Mouse (Mus musculus) ovary, postnatal 36 days (tissue): ENCODE measurements around the gene Iqsec1.
A peak's percentile ranks its signal among the peaks of the same experiment; 100 is the strongest.

Source experiments
- DNase-seq: peaks from one replicate; pipeline ENCODE4 v3.0.0; 2022; ENCODE audit warnings: low spot score, mixed read lengths

Gene Iqsec1

DNA sequence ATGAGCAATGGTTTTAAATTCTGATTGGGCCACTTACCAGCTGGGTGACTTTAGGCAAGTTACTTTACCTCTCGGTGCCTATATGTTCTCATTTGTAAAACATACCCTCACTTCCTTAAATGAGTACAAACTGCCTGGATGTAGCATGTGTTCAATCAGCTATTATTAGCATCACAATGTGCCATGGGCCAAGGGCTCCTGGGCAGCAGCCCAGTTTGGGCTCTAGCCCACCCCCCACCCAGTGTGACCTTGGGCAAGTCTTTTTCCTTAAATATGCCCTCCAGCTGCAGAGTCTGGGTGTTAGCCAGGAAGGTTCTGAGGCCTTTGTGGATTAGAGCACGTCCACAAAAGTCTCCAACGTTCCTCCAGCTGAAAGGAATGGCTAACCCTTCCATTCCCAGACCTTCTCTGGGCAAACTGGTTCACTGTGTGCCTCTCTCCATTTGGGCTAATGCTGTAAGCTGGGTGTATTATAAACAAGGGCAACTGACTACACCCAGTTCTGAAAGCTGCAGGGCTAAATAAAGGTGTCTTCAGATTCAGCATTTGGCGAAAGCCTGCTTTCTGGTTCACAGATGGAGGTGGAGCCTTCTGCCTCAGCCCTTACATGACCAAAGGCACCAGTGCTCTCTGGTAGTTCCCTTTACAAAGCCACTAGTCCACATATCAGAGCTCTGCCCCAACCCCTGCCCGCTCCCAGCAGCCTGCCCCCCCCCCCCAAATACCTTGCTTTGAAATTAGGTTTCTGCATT, 101.3 kb downstream of the Iqsec1 start:
- DNase-seq = no peak

DNA sequence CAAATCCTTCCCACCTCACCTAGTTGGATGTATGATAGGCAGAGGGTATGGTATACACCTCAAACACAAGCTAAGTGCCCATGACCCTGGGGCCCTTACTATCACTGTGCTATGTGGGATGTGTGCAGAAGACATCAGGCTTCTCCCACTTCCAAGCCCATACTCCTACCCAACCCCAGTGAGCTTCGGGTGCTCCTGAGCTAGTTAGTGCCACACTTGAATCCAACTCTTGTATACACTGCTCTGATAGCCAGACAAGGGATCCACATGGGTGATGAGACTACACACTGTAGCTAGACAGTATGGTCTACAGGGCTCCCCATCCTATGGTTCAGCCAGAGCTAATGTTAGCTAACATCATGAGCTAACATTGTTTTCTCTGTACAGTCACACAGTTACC, 102.9 kb downstream of the Iqsec1 start:
- no peak for DNase-seq

DNA sequence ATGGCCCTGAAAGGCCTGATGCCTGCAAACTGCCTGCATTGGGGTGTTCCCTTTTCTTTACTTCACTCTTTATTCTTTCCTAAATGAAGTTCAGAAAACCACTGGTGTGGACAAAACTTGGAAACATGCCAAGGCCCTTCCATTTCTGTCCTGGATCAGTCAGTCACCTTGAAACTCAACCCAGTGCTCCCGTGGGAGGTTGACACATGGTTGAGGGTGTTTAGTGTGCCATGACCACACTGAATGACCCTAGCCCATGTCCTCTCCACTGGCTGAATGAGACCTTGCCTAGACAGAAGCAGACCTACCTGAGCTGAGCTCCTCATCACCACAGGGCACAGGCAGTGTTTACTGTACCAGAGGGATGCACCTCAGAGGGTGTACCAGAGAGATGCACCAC, 103.9 kb downstream of the Iqsec1 start:
- DNase-seq = no peak

DNA sequence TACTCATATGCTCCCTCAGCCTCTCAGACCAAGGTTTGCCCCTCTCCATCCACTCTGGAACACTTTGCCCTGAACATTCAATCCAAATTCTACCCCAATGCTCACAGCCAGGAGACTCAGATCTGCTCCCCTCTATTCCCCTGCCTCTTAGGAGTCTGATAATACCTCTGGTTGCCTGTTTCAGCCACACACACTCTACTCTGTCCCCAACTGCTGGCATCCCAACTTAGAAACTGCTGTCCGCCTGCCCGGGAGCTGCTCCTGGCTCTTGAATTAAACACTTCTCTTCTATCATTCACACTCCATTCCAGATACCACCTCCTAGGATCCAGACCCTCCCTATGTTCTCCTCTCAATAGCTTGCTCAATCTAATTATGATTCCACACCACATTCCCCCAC, 107.5 kb downstream of the Iqsec1 start:
- DNase-seq = no peak

DNA sequence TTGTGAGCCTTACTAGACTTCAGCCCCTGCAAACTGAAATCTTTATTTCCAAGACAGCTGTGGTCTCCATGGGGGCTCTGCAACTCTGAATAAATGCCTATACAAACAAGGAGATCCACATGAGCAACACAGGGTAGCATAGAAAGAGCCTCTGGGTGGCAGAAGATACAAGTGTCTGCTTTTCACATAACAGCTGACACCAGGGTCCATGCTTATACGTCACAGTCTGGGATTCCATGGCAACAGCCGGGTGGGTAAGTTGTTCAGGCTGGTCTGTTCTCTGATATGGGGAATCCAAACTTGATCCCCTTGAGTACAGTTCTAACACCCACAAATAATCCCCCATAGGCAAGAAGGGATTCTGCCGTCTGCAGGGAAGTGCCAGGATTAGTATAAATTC, 108.1 kb downstream of the Iqsec1 start:
- no peak for DNase-seq

DNA sequence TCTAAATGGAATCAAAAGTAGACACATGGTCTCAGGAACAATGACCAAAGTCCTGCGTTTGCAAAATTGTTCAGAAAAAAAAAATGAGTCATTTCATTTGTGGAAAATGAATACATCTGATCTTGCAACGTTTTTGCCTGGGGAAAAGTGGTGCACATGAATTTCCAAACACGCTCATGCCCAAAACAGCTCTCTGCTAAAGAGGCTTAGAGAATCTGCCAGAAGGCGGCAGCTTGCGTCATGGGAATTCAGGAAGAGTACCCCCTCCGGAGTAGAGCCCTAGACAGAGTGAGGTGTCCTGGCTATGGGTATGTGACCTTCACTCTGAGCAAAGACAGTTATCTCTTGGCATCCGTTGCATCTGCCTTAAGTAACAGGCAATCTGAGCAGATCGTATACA, 116.9 kb downstream of the Iqsec1 start:
- no peak for DNase-seq

DNA sequence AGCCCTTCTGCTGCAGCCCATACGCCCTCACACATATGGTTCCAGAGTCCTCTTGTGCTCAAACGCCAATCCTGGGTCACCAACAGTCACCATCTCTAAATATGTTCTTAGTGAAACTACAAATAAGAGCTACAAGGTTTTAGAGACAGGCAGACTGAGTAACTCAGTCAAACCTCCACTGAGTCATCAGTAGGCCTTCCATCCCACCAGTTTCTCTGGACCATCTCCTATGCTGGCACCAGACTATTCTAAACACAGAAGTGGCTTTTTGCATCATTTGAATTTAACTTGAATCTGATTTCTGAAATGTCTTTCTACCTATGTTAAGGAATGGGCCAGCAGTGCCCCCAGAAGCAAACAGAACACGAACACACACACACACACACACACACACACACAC, 120.5 kb downstream of the Iqsec1 start:
- no peak for DNase-seq

DNA sequence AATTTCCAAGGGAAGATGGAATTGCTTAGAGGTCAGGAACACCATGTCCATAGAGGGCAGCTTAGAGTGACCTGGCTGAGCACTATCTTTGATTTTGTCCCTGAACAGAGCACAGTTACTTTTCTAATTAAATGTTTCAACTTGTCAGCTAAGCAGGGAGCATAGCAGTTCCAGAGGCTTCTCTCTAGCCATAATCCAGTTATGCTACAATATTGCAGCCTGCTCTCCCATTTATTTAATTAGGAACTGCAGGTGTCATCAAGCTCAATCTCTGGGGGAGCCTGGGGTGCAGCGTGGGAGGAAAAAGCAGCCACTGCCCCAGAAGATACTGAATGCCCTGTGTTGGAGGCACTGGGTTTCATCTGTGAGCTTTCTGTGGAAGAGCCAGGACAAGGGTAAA, 127.1 kb downstream of the Iqsec1 start:
- no peak for DNase-seq

DNA sequence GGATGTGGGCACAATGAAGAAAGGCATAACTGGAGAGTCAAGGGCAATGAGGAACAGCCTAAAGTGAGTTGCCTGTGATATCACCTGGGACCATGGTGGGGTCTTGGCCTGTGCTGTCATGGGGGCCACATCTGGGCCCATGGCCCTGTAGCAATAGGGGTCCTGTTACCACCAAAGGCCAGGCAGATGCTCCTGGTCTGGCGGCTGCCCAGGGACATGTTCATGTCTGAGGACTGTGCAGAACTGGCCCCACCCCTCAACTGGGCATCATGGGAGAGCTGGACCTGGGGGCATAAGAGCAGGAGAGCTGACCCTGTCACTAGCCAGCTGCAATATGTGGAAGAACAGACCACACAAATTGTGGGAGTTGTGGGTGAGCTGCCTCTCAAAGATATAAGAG, 130.6 kb downstream of the Iqsec1 start:
- DNase-seq = no peak

DNA sequence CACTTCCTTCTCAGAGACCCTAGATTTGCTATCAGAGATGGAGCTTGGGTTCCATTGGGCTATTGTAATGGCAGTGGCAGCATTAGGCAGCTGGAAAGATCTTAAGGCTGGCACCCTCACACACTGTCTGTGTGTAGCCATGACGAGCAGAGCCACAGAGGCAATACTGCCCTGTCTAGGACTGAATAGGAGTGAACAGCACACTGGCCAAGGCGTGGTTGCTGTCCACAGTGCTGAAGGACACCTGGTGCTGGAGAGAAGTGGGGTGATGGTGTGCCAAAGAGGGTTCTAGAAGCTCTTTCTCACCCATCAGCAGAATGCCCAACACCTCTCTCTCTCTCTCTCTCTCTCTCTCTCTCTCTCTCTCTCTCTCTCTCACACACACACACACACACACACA, 136.1 kb downstream of the Iqsec1 start:
- peak; percentile 35 for DNase-seq

DNA sequence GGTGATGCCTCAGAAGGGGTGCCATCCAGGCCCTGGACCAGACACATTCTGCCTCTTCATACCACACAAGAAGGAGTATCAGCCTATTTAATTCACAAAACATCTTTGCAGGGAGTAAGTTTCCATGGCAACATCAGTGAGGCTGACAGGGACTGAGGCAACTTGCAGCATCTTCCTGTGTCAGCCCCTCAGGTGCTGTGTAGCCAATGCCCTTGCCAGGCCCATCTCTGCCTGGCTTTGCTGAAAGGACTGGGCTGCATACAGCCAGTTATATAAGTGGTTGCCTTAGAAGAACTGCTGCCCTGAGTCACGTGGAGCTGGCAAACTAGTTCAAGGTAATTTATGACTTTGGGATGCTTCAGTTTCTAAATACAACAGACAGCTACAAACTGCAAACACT, 140.4 kb downstream of the Iqsec1 start:
- DNase-seq = no peak

DNA sequence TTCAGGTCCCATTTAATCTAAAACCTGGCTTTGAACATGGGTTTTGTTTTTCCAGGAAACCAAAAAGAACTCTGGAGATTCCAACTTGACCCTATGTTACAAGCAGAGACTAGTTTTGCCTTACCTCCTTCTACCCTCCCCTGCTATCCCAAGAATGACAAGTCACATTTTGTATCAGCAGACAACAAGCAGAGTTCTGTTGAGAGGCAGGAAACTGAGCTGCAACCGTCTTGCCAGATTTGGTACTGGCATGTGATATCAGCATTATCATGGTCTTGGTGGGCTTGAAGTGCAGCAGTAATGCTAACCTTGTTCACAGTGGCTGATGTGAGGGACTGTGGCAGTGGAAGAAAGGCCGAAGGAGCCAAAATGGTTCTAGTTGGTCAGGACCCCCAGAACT, 141.0 kb downstream of the Iqsec1 start:
- no peak for DNase-seq

DNA sequence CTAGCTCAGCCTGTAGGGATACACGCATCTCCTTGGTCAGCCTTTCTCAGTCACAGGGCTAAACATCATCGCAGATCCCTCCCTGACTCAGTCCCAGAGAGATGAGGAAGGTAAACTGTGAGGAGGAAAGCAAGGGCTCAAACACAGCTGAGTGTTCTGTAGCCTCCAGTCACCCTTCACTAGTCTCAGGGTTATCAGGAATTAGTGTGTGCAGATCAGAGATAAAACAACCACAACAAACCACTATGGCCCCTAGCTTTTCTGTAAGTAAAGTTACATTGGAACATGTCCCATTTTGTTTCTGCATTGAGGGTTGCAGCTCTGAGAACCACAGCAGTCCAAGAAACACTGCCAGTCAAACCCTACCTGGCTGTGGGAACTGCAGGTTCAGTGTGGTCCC, 148.5 kb downstream of the Iqsec1 start:
- no peak for DNase-seq

DNA sequence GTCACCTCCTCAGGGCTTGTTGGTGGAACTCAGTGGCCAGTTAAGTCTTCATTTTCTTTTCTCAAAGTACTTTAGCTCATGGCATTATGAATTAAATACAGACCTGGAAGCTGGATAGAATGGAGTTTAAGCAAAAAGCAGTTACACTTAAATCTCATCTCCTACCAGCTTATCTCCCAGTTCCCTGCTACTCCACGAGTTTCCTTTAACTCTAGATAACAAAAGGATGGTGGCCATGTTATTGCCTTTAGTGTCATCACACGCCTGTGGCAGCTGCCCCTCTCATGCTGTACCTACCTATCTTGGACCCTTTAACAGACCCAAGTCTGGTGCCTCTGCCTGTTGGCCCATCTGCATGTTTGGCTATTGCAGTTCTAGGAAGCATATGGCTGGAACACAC, 151.7 kb downstream of the Iqsec1 start:
- no peak for DNase-seq

DNA sequence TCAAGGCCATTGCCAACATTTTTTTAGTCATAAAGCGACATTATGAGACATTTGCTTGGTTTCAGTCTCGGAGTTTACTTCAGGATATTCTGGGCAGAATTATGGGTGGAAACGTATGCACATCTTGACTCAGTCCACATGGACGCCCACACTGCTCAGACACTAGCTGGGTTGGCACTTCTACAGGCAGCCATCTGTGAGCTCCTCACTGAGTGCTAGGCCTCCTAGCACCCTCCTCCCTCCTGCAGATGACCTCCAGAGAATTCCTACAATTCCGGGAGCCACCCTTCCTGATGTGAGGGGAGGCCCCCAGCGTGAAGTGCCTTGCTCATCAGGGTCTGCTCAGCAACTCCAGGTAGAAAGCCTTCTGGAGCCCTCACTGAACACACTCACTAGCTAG, 158.9 kb downstream of the Iqsec1 start:
- DNase-seq = no peak

DNA sequence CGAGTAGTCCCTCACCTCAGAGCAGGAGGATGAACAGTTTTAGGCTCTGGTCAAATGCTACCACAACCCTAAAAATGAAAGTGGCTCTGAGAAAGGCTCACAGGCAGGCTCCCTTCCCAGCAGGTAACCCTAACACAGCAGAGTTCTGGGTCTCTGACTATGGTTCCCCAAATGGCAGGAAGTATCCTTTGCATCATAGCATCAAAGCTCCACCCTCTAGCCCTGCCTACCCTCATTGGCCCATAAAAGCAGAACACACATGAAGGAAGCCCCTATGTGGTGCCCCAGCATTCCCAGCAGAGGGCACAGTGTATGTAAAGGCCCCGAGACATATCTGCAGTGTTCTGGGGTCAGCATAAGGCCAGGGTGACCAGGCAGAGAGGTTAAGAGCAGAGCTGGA, 163.4 kb downstream of the Iqsec1 start:
- DNase-seq = no peak

DNA sequence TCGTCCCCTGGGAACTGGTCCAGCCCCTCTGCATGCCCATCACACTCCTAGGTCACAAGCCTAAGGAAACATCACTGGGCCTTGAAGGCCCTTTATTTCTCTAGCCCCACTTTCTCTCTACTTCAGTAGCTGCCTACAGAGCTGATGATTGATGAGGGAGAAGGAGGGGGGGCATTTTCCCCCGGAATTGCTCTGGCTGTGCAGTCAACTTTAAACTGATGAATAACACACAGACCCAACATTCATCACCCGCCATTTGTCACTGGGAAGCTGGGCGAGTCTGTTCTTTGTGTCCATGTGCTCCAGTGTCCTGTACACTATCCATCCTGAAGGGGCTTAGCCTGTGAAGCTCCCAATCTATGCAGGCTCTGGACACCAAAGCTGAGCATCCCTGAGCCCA, 165.2 kb downstream of the Iqsec1 start:
- DNase-seq = no peak

DNA sequence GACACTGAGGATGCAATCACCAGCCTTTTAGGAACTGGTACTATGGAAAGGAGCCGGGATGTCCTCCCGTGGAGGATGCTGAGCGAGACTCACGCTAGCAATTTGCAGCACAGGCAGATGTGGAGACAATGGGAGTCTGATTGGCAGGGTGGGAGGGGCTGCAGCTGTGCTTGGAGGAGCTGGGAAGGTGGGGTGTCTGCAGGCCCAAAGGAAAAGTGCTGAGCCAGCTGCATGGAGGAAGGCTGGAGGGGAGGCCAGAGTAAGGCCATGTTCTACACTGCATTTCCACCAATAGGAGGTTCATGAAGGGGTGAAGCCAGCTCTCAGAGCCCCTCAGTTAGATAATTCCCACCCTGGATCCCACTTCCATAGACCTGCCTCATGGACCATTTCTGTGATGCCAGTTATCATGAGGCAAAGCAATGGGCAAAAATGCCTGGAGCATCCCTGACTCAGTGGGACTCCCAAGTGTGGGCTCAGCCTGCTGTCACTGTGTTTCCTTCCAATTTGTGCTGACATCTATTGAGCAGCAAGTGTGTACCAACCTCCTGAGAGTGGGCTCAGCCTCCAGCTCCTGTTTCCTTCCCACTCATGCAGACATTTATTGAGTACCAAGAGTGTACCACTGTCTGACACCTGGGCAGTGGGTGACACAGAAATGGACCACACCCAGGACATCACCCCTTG, 166.4 kb downstream of the Iqsec1 start:
- DNase-seq = no peak

DNA sequence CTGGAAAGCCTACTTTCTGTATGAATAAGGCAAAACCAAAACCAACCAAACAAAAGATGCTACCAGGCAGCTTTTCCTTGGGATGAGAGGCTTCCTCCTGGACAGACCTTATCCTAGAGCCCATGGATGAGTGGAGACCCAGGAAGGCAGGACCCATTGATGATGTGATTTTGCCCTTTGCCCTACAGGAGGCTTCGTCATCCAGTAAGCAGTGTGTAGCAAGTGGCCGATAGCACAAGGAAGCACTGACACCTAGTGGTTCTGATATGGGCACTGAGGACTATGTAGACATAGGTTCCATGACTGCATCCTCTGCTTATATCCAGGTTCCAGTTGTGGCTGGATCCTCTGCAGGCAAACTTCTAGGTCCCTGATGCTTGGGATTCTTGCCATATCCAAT, 168.6 kb downstream of the Iqsec1 start:
- DNase-seq = no peak

DNA sequence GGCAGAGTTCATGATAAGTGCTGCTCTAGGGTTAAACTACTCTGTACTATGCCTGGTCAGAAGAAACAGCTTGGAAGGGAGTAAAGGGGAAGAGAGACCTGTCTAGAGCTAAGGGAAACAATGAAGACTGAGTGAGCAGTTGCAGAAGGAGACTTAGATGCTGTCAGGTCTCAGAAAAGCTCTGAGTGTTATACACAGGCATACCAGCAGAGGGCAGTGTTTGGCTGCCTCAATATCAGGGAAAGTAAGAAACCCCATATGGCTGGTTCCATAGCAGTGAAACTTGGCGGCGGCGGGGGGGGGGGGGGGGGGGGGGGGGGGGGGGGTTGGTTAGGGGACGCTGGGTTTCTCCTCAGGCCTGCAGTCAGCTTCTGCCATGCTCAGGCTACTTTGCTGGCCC, 169.5 kb downstream of the Iqsec1 start:
- peak; percentile 27 for DNase-seq

DNA sequence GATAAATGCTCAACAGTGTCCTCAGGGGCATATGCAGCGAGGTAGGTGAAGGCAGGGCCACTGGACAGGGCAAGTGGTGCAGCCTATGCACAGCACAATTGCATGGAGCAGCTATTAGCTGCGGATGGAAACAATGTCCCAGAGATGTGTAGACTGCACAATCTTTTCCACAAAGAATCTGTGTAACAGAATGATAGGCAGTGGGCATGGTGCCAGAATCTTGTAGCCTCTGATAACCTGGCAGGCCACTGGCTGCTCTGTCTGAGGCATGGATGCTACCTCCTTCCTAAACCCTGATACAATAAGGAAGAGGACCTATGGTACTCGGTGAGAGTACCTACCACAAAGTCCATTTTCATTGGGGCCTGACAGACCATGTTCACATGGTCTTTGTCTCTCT, 171.9 kb downstream of the Iqsec1 start:
- no peak for DNase-seq

DNA sequence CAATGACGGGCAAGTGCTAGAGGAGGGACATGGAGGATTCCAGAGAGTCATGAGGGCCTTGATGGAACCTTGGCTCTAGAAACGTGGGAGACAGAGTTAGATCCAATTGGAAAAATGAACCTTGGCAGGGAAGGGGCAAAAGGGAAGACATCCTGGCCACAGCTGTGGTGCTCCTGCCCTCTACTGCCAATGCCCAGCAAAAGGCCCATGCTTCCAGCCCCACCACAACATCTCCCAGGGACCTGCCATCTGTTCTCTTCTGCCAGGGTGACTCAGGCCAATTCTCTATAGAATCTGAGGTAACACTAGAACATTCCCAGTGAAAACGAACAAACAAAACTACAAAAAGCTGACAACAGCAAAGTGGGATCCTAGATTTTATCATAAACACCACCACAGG, 173.1 kb downstream of the Iqsec1 start:
- DNase-seq = no peak

DNA sequence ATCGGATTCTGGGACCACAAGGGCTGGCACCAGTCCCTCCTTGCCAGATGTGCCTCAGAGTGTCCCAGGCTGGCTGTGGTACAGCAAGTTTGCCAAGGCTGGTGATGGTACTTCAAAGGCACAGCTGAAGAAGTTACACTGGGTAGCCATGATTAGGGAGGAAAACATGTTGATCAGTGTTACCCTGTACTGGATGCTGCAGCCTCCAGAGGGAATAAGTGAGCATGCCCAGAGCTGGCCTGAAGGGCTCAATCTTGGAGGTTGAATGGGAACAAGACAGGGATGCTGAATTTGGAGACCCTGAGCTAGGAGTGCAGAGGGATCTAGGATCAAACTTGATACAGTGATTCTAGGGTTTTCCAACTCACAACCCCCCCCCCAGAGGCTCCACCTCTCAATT, 175.0 kb downstream of the Iqsec1 start:
- peak; percentile 9 for DNase-seq

DNA sequence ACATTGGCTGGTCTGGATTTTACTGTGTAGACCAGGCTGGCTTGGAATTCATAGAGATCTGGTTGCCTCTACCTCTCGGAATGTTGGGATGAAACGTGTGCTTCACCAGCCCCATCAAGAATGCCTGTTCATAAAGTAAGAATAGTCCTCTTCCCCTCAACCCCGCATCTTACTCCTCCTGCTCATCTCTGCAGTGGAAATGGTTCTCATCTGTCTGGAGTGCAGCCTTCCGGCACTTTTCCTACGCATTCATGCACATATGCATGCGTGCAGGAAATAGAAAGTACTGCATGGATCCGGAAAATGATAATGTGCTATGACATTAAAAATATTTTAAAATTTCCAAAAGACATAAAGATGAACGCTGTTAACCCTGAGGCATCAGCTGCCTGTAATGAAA, 175.9 kb downstream of the Iqsec1 start:
- no peak for DNase-seq
